Mouse (Mus musculus) ES-Bruce4 (cell line): Measurements from ENCODE around the gene AC161166.1.

Experiments
- CTCF ChIP-seq: IDR thresholded peaks from one replicate; pipeline ENCODE4 v1.8.1; 2011; ENCODE audit warnings: low read depth, low read length
- EP300 ChIP-seq: IDR thresholded peaks from 2 replicates; pipeline ENCODE4 v1.6.1; 2011; ENCODE audit warnings: low read depth, low read length; ENCODE audit not compliant: insufficient read depth

DNA sequence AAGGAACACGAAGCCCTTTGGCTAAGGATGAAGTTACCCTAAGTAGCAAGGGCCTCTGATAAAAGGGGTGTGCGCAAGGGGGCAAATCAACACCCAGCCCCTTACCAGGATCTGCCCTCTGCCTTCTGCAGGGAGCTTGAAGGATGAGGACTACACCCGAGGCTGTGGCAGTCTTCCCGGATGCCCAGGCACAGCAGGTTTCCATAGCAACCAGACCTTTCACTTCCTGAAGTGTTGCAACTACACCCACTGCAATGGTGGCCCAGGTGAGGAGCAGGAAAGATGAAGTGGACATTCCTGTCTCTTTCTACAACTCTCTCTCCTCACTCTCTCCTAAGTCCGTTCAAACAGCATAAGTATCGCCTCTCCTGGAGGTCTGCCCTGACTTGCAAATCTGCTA, 39.8 kb downstream of the AC161166.1 start:
- TF ChIP-seq EP300 (no peak), CTCF (no peak)
